In the genomic region with DNA sequence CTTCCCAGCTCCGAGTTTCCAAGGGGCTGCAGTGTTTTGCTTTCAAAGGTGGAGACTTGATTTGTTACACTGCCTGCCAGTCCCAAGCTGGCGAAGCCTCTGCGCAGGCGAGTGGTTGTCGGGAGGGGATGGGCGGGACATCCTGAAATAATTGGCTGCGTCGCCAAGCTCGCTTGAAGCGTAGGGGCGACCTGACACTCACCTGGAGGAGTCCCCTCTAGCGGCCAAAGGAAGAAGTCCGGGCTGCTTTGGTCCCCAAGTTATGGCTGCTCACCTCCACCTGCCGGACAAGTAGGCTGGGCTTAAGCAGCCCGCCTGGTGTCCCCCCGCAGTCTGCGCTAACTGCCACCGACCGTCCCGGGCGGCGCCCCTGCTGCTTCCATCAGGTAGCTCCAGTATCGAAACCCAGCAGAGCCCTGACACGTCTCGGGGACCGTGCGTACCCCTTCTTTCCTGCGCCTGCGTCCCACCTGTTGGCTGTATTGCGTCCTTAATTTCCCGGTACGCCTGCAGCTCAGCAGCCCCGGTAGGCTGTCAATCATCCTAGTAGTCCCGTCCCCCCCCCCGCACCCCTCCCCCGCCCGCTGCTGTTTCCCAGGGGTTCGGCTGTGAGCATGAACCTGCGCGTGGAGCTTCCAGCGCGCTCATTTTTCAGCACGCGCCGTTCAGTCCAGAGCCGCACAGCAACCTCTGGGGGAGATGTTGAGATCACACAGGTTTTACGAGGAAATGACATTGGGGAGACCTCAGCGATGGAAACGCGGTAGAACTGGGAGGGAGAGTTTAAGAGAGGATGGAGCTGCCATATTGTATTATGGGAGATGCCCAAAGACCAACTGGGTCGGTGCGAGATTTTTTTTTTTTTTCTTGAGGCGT, we compare ENCODE assay signal across 8 mouse cellular contexts. TPM values are rescaled to one million over a fixed set of nuclear protein-coding genes. Genes with fewer than 3 reads are reported as not detected.
A peak's percentile ranks its signal among the peaks of the same experiment; 100 is the strongest.
DNase-seq lines count a peak whose midpoint lies in the region; ATAC-seq lines count a peak whose summit lies in the region.

A gene (plus strand): TSS at position 270 of the 876 bp plus-strand sequence.
A gene (minus strand): TSS at position 518 of the 876 bp plus-strand sequence.

- H3K27me3 ChIP-seq in lung, embryonic 16.5 days (ENCODE audit: control insufficient read depth, insufficient read depth, low read depth, low read length), result no peaks in the 10 kb centered on the region

- peak within 1 kb of the TSS; percentile 89 for H3K27ac ChIP-seq in lung, embryonic 16.5 days (ENCODE audit: low read length)

- no peaks in the 10 kb centered on the region; the same call in 1 of the 2 replicates for H3K36me3 ChIP-seq in lung, embryonic 16.5 days (ENCODE audit: control insufficient read depth, insufficient read depth, low read length)

- H3K4me2 ChIP-seq in lung, embryonic 16.5 days (ENCODE audit: low read depth, low read length), result peak within 1 kb of the TSS; percentile 88

- under 1% methylated on average over 53 of the region's 53 CpGs for WGBS in lung, embryonic 16.5 days

- peak within 1 kb of the TSS; percentile 74 for H3K4me3 ChIP-seq in lung, embryonic 16.5 days (ENCODE audit: low read length)

- H3K9me3 ChIP-seq in lung, embryonic 16.5 days (ENCODE audit: control insufficient read depth, low read length), result no peaks in the 10 kb centered on the region

- peak within 1 kb of the TSS; percentile 75 for H3K9ac ChIP-seq in lung, embryonic 16.5 days (ENCODE audit: low read length)

- H3K4me1 ChIP-seq in lung, embryonic 16.5 days (replicated peaks; ENCODE audit: control insufficient read depth, insufficient read depth, low read length), result peaks cover 11% of the 10 kb centered on the region

- peak; percentile 97 to 98 for ATAC-seq in hematopoietic stem cell, adult 5-6 weeks (replicated peaks in 1 of 2; ENCODE audit: insufficient read depth in 1 of 2, low FRiP score in 2 of 2, low TSS enrichment in 1 of 2, low read depth in 1 of 2, poor library complexity in 2 of 2, severe bottlenecking in 2 of 2)
- peak; percentile 95 for ATAC-seq in lung, embryonic 16.5 days (ENCODE audit: low read depth)

- DNase-seq in MEL-GATA-1-ER (ENCODE audit: extremely low read depth, low read depth), result peak; percentile 93
- DNase-seq in cerebellum, adult 8-10 months, result peak; percentile 91
- DNase-seq in forelimb bud, embryonic 11.5 days (ENCODE audit: low read depth, low spot score), result peak; percentile 93
- DNase-seq in layer of hippocampus, adult 9-10 months (ENCODE audit: low spot score), result peak; percentile 72
- peak; percentile 76 for DNase-seq in ovary, postnatal 14 days (ENCODE audit: low spot score)
- peak; percentile 91 for DNase-seq in thymus, postnatal 14 days

RNA-seq across cellular contexts. Expression of the first gene that starts in this region (rescaled TPM):
- 0.50 TPM in 1 of 2 replicates, not detected in the other for total RNA-seq in hematopoietic stem cell, adult 5-6 weeks (2017)
- 0.77 and 1.4 TPM in 2 replicates for polyA plus RNA-seq in lung, embryonic 16.5 days (2015; fragmentation: Nextera tagmentation; extraction: Ambion mirVana)

RNA-seq across cellular contexts. Expression of the second gene that starts in this region (rescaled TPM):
- 20.1 and 37.6 TPM in 2 replicates for total RNA-seq in hematopoietic stem cell, adult 5-6 weeks (2017)
- polyA plus RNA-seq in lung, embryonic 16.5 days (2015; fragmentation: Nextera tagmentation; extraction: Ambion mirVana), result 4.8 and 6.0 TPM in 2 replicates

Comparison
In these comparisons a context has a peak if more than half of its experiments do, and no peak if none do; other contexts are left out.
1. Peak in every context shown above with its lines: DNase-seq, ATAC-seq, H3K4me3 ChIP-seq and H3K27ac ChIP-seq.